Mouse (Mus musculus) T-helper 17 cell (primary cell): ENCODE measurements around the gene Dedd.

Experiments
- in situ Hi-C, 2 experiments: fragments of 300-600 bp; cut with MboI, MseI; formaldehyde crosslinking; loops; 1 replicate in 1 of 2; 2 replicates in 1 of 2; pipeline ENCODE4 v1.15.1; 2025; ENCODE audit warnings: high pct_unique_total_duplicates in 2 of 2

Gene Dedd

GRCm38 (mm10) chr1:171309321-171309720 is 19.6 kb upstream of the Dedd start:
- in situ Hi-C loops, result no loop called here

- in situ Hi-C loops, result loop anchor here (5.0 kb wide), 1 partner anchor 38 kb away; no protein-coding TSS in a partner anchor
Measured at GRCm38 (mm10) chr1:171319748-171320147, 9.2 kb upstream of the Dedd start.

- in situ Hi-C loops, result no loop called here
Measured at GRCm38 (mm10) chr1:171320151-171320550, 8.8 kb upstream of the Dedd start.

GRCm38 (mm10) chr1:171321415-171321814 is 7.5 kb upstream of the Dedd start:
- in situ Hi-C loops, result no loop called here

GRCm38 (mm10) chr1:171322012-171322411 is 6.9 kb upstream of the Dedd start:
- in situ Hi-C loops, result no loop called here

- in situ Hi-C loops, result loop anchor here in 1 of 2 experiments (5.0 kb wide), 1 partner anchor 38 kb away; the partner anchor contains the start of gene Usp21
Measured at GRCm38 (mm10) chr1:171325571-171325970, 3.4 kb upstream of the Dedd start.

GRCm38 (mm10) chr1:171326588-171326987 is 2.4 kb upstream of the Dedd start:
- in situ Hi-C loops, result loop anchor here in 1 of 2 experiments (5.0 kb wide), 1 partner anchor 39 kb away; the partner anchor contains the start of gene Usp21

GRCm38 (mm10) chr1:171328244-171328643 is 701 bp upstream of the Dedd start:
- in situ Hi-C loops, result loop anchor here in 1 of 2 experiments (5.0 kb wide), 1 partner anchor 41 kb away; the partner anchor contains the start of gene Usp21

- in situ Hi-C loops, result loop anchor here in 1 of 2 experiments (5.0 kb wide), 1 partner anchor 42 kb away; the partner anchor contains the start of gene Usp21
Measured at GRCm38 (mm10) chr1:171329433-171330215, 679 bp downstream of the Dedd start.

- in situ Hi-C loops, result no loop called here
Measured at GRCm38 (mm10) chr1:171330216-171330560, 1.2 kb downstream of the Dedd start.

- in situ Hi-C loops, result no loop called here
Measured at GRCm38 (mm10) chr1:171342262-171343207, 13.6 kb downstream of the Dedd start.

- in situ Hi-C loops, result no loop called here
Measured at GRCm38 (mm10) chr1:171343922-171344677, 15.2 kb downstream of the Dedd start.

- in situ Hi-C loops, result no loop called here
Measured at GRCm38 (mm10) chr1:171344715-171345114, 15.8 kb downstream of the Dedd start.

- in situ Hi-C loops, result no loop called here
Measured at GRCm38 (mm10) chr1:171345225-171346094, 16.5 kb downstream of the Dedd start, which contains the start of the genes Nit1 and Pfdn2. Nit1 (minus strand) TSS chr1:171345646. Pfdn2 (plus strand) TSS chr1:171345670.

- in situ Hi-C loops, result no loop called here
Measured at GRCm38 (mm10) chr1:171346095-171346450, 17.1 kb downstream of the Dedd start.

- in situ Hi-C loops, result no loop called here
Measured at GRCm38 (mm10) chr1:171348665-171349064, 19.7 kb downstream of the Dedd start.

GRCm38 (mm10) chr1:171349210-171349609 is 20.3 kb downstream of the Dedd start:
- in situ Hi-C loops, result no loop called here

- in situ Hi-C loops, result loop anchor here (5.0 kb wide), 1 partner anchor 39 kb away; no protein-coding TSS in a partner anchor
Measured at GRCm38 (mm10) chr1:171355812-171356340, 26.9 kb downstream of the Dedd start.

- in situ Hi-C loops, result loop anchor here (5.0 kb wide), 1 partner anchor 40 kb away; no protein-coding TSS in a partner anchor
Measured at GRCm38 (mm10) chr1:171356814-171357213, 27.9 kb downstream of the Dedd start.

GRCm38 (mm10) chr1:171358421-171358820 is 29.5 kb downstream of the Dedd start:
- in situ Hi-C loops, result loop anchor here (5.0 kb wide), 1 partner anchor 41 kb away; no protein-coding TSS in a partner anchor
